Mouse (Mus musculus) left cerebral cortex, adult 8-10 months (tissue): ENCODE results near the gene Rab7. TPM values are rescaled to one million over a fixed set of nuclear protein-coding genes. Genes with fewer than 3 reads are reported as not detected.
"Not testable (repeated sequence)": the region's sequence is repeated elsewhere in the genome, so short reads cannot be mapped to it uniquely, and the experiment has no call there.

ENCODE experiments used
- DNase-seq, 2 experiments: peaks; one replicate each; pipeline ENCODE4 v3.0.0; 2022; ENCODE audit warnings: low spot score in 2 of 2
- total RNA-seq, 4 experiments: library from RNA; stranded (reverse); gene quantifications; 2 replicates each; pipeline ENCODE4 v1.2.4; 2022

Rab7 gene
- total RNA-seq, 4 experiments from 2014 or later: 323 to 394 (median 346) TPM

GRCm38 (mm10) chr6:88054081-88054835, 9.2 kb upstream of the Rab7 start:
- no peak for DNase-seq

- DNase-seq: no peak
These were observed 8.4 kb upstream of the Rab7 start for GRCm38 (mm10) chr6:88053228-88054080.

GRCm38 (mm10) chr6:88051206-88051605, 6.1 kb upstream of the Rab7 start:
- no peak for DNase-seq

- DNase-seq: no peak
These were observed 3.9 kb upstream of the Rab7 start for GRCm38 (mm10) chr6:88049008-88049407.

- DNase-seq: no peak
These were observed 2.8 kb upstream of the Rab7 start for GRCm38 (mm10) chr6:88047853-88048252.

- no peak for DNase-seq
These were observed 316 bp upstream of the Rab7 start for GRCm38 (mm10) chr6:88045406-88045766.

GRCm38 (mm10) chr6:88044234-88044576, 865 bp downstream of the Rab7 start:
- DNase-seq: no peak

- DNase-seq: no peak
These were observed 2.7 kb downstream of the Rab7 start for GRCm38 (mm10) chr6:88042336-88042735.

- DNase-seq: no peak
These were observed 3.8 kb downstream of the Rab7 start for GRCm38 (mm10) chr6:88041221-88041620.

GRCm38 (mm10) chr6:88039426-88039825, 5.6 kb downstream of the Rab7 start:
- peak in 1 of 2 experiments; percentile 53 for DNase-seq

- DNase-seq: no peak
These were observed 7.5 kb downstream of the Rab7 start for GRCm38 (mm10) chr6:88037471-88038045.

- DNase-seq: no peak
These were observed 11.6 kb downstream of the Rab7 start for GRCm38 (mm10) chr6:88033504-88033903.

- DNase-seq: no peak
These were observed 14.6 kb downstream of the Rab7 start for GRCm38 (mm10) chr6:88030432-88030831.

- DNase-seq: peak in 1 of 2 experiments; percentile 18
These were observed 17.7 kb downstream of the Rab7 start for GRCm38 (mm10) chr6:88027390-88027789.

GRCm38 (mm10) chr6:88023316-88023890, 21.7 kb downstream of the Rab7 start:
- no peak for DNase-seq

GRCm38 (mm10) chr6:88019154-88019553, 25.9 kb downstream of the Rab7 start:
- no peak for DNase-seq

GRCm38 (mm10) chr6:88017821-88018220, 27.2 kb downstream of the Rab7 start:
- DNase-seq: no peak

- DNase-seq: no peak
These were observed 29.3 kb downstream of the Rab7 start for GRCm38 (mm10) chr6:88015797-88016196.

GRCm38 (mm10) chr6:88013456-88013855, 31.6 kb downstream of the Rab7 start:
- DNase-seq: no peak

- no peak for DNase-seq
These were observed 32.5 kb downstream of the Rab7 start for GRCm38 (mm10) chr6:88012601-88013000.

GRCm38 (mm10) chr6:88011106-88011505, 34.0 kb downstream of the Rab7 start:
- not testable (repeated sequence) for DNase-seq

- no peak for DNase-seq
These were observed 35.9 kb downstream of the Rab7 start for GRCm38 (mm10) chr6:88009209-88009608.
